Mouse (Mus musculus): ENCODE data around the gene Lmo2. TPM values are rescaled to one million over a fixed set of nuclear protein-coding genes. Genes with fewer than 3 reads are reported as not detected.

Lmo2 gene
- polyA plus RNA-seq (2015; fragmentation: Nextera tagmentation; extraction: Ambion mirVana): 19.8 and 20.0 TPM in 2 replicates

DNA sequence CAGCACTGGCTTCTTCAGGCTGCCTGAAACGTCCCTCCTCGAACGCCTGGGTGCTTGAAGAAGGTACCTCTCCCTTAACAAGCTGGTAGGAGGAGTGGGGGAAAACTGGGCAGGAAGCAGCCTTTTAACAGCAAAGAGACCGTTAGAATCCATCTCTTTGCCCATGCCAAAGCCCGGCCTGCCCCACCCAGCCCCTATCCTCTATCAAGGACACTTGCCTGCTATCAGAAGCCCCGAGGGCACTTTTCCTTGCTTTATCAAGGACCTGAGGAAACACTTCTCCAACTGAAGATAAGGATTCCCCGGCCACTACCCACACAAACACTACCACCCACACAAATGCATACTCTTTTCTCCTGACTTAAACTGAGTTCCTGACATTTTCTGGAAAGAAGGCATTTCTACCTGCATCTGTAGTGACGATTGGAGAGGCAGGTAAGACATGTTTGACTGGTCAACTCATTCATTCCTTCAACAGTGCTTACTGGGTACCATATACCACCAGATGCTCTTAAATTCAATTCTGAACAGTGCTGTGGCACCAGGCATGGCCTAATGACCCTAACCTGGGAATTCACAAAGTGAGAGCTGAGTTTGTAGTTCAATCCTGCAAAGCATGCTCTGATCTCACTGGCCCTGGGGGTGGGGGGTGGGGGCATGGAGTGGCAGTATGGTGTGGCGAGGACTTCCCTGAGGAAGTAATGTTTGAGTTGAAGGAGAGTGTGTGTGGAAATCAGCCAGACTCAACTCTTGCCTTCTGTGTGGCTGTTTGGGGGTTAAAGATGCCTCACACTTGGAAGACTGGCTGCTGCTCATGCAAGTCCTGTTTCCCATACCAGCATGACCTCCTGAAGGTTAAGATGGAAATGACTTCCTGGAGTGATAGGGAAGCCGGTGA, at the start of gene Lmo2:
Gene Lmo2, plus strand, starts transcription at position 338 of the 898 bp plus-strand sequence.
- H3K27me3 ChIP-seq (replicated peaks; ENCODE audit: control insufficient read depth, insufficient read depth, low read length): no peaks in the 10 kb centered on the region
- peaks cover 6% of the 10 kb centered on the region; the same call in 1 of the 2 replicates for H3K4me1 ChIP-seq (replicated peaks; ENCODE audit: control insufficient read depth, insufficient read depth, low read length)
- no peak within 1 kb of the TSS for H3K4me3 ChIP-seq (replicated peaks; ENCODE audit: low read length)
- no peaks in the 10 kb centered on the region for H3K9me3 ChIP-seq (ENCODE audit: control insufficient read depth, low read length)
- no peak for ATAC-seq
- H3K27ac ChIP-seq (ENCODE audit: low read length): no peak within 1 kb of the TSS
- no peak within 1 kb of the TSS for H3K9ac ChIP-seq (replicated peaks; ENCODE audit: low read depth, low read length)
- 80% methylated on average over 10 of the region's 10 CpGs for WGBS
- no peak within 1 kb of the TSS for H3K4me2 ChIP-seq (ENCODE audit: low read length)
- H3K36me3 ChIP-seq (ENCODE audit: control insufficient read depth, insufficient read depth): no peaks in the 10 kb centered on the region

DNA sequence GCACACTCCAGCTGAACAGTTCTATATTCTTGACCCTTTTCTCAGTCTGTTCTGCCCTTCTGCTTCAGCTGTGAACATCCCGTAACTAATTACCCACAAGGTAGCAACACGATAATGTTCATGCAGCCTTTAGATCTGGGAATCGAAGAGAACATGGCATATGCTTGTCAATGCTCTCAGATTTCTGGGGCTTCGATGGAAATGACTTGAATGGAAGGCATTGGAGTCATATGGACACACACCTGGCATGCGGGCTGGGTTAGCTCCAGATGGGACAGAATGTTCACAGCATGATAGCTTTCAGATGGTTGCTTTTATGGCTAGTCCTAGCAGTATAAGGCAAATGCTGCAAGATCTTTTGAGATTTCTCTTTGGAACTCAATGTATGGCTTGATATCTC, 47.2 kb upstream of the Lmo2 start:
- ATAC-seq: no peak
- Histone ChIP-seq H3K4me2 (ENCODE audit: low read length) (no peak overlapping the region), H3K4me3 (replicated peaks; ENCODE audit: low read length) (no peak overlapping the region), H3K9ac (replicated peaks; ENCODE audit: low read depth, low read length) (no peak overlapping the region), H3K9me3 (ENCODE audit: control insufficient read depth, low read length) (no peaks in the 10 kb centered on the region), H3K4me1 (replicated peaks; ENCODE audit: control insufficient read depth, insufficient read depth, low read length) (peaks cover 2% of the 10 kb centered on the region; the same call in 1 of the 2 replicates), H3K27ac (ENCODE audit: low read length) (no peak overlapping the region), H3K27me3 (replicated peaks; ENCODE audit: control insufficient read depth, insufficient read depth, low read length) (no peaks in the 10 kb centered on the region), H3K36me3 (ENCODE audit: control insufficient read depth, insufficient read depth) (no peaks in the 10 kb centered on the region)
- 81% methylated on average over 5 of the region's 5 CpGs for WGBS

DNA sequence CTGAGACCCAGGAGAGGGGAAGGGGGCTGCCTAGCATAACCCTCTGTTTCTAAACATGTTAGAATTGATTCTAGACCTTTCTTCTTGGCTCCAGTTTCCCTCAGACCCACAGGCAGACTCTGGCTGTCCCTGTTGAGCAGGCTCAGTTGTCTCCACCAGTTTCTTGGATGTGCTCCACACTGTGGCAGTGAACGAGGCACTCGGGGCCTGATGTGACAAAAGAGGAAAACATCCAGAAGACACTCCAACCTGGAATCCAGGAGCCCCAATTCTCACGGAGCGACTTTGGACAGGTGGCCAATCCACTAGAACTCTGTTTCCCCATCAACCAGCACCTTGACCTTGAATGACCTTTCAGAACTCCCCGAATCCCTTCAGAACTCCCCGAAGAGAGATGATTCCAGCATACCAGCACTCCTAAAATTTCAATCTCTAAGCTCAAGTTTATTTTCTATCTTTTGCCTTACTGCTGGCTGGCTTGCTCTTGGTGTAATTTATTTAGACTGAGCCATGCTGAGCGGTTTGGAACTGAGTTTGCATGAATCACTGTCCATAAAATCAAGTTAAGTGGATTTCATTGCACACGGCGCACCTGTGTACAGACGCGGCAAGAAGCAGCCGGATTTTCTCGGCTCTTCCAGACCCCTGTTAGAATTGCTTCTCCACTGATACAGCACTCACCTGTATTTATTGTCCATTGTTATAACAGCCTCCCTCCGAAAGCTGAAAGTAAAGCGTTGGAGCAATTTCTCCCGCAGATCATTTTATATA, 45.1 kb upstream of the Lmo2 start:
- H3K9me3 ChIP-seq (ENCODE audit: control insufficient read depth, low read length): no peaks in the 10 kb centered on the region

DNA sequence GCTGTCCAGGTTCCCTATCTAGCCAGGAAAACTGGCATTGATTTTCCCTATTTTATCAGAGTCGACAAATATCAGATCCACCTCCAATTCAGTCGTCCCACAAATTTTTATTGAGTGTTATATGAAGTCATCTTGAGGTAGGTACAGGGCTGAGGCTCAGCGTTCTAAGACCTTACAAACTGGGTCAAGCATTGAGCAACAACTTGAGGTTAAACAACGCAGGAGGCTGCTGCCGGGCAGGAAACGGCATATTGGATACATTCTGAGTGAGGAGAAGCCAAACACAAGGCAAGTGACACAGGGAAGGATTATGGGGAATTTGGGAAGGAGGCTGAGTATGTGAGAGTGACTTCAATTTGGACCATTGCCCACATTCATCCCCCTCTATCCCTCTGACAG, 44.5 kb upstream of the Lmo2 start:
- H3K4me2 ChIP-seq (ENCODE audit: low read length): no peak overlapping the region
- H3K9me3 ChIP-seq (ENCODE audit: control insufficient read depth, low read length): no peaks in the 10 kb centered on the region
- H3K36me3 ChIP-seq (ENCODE audit: control insufficient read depth, insufficient read depth): no peaks in the 10 kb centered on the region
- no peak overlapping the region for H3K27ac ChIP-seq (ENCODE audit: low read length)
- no peak overlapping the region for H3K4me3 ChIP-seq (replicated peaks; ENCODE audit: low read length)
- no peak overlapping the region for H3K9ac ChIP-seq (replicated peaks; ENCODE audit: low read depth, low read length)
- no peaks in the 10 kb centered on the region for H3K4me1 ChIP-seq (replicated peaks; ENCODE audit: control insufficient read depth, insufficient read depth, low read length)
- no peaks in the 10 kb centered on the region for H3K27me3 ChIP-seq (replicated peaks; ENCODE audit: control insufficient read depth, insufficient read depth, low read length)
- 80% methylated on average over 6 of the region's 6 CpGs for WGBS
- no peak for ATAC-seq

More for the DNA sequence above, 45.1 kb upstream of the Lmo2 start:
- Histone ChIP-seq H3K4me1 (replicated peaks; ENCODE audit: control insufficient read depth, insufficient read depth, low read length) (no peaks in the 10 kb centered on the region), H3K27me3 (replicated peaks; ENCODE audit: control insufficient read depth, insufficient read depth, low read length) (no peaks in the 10 kb centered on the region), H3K4me2 (ENCODE audit: low read length) (no peak overlapping the region), H3K36me3 (ENCODE audit: control insufficient read depth, insufficient read depth) (no peaks in the 10 kb centered on the region), H3K27ac (ENCODE audit: low read length) (no peak overlapping the region), H3K4me3 (replicated peaks; ENCODE audit: low read length) (no peak overlapping the region), H3K9ac (replicated peaks; ENCODE audit: low read depth, low read length) (no peak overlapping the region)
- no peak for ATAC-seq
- WGBS: 89% methylated on average over 16 of the region's 16 CpGs

DNA sequence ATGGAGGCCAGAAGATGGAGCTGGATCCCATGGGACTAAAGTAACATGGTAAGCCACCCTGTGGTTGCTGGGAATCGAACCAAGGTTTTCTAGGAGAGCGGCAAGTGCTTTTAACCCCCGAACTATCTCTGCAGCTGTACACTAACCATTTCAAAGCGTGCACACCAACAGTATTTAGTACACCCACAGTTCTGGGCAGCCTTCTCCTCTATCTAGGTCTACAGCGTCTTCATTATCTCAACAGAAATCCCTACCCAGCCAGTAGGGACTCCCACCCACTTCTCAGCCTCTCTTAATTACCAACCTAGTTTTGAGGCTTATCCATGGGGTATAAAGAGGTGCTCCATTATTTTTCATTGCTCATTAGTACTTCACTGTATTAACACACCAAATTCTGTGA, 41.7 kb upstream of the Lmo2 start:
- ATAC-seq: no peak
- no peaks in the 10 kb centered on the region for H3K4me1 ChIP-seq (replicated peaks; ENCODE audit: control insufficient read depth, insufficient read depth, low read length)
- H3K4me3 ChIP-seq (replicated peaks; ENCODE audit: low read length): no peak overlapping the region
- H3K9ac ChIP-seq (replicated peaks; ENCODE audit: low read depth, low read length): no peak overlapping the region
- H3K27ac ChIP-seq (ENCODE audit: low read length): no peak overlapping the region
- H3K36me3 ChIP-seq (ENCODE audit: control insufficient read depth, insufficient read depth): no peaks in the 10 kb centered on the region
- H3K9me3 ChIP-seq (ENCODE audit: control insufficient read depth, low read length): no peaks in the 10 kb centered on the region
- H3K4me2 ChIP-seq (ENCODE audit: low read length): no peak overlapping the region
- H3K27me3 ChIP-seq (replicated peaks; ENCODE audit: control insufficient read depth, insufficient read depth, low read length): no peaks in the 10 kb centered on the region
- 89% methylated on average over 5 of the region's 5 CpGs for WGBS

DNA sequence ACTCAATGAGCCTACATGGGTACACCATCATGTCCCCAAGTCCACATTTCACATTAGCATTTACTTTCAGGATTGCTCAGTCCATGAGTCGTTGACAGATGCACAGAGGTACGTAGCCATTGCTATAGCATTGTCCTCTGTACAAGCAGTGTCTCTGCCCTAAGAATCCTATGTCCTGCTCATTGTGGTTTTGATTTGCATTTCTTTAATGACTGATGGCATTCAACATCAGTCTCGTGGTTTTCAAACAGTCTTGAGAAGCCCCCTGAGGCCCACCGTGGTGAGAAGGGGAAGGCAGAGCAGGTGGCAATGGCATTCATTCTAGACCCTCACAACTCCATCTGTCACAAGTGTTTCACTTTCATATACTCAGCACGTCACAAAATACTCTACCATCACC, 40.4 kb upstream of the Lmo2 start:
- Histone ChIP-seq H3K27me3 (replicated peaks; ENCODE audit: control insufficient read depth, insufficient read depth, low read length) (no peaks in the 10 kb centered on the region), H3K27ac (ENCODE audit: low read length) (no peak overlapping the region), H3K36me3 (ENCODE audit: control insufficient read depth, insufficient read depth) (no peaks in the 10 kb centered on the region), H3K9me3 (ENCODE audit: control insufficient read depth, low read length) (no peaks in the 10 kb centered on the region), H3K4me3 (replicated peaks; ENCODE audit: low read length) (no peak overlapping the region), H3K4me2 (ENCODE audit: low read length) (no peak overlapping the region), H3K9ac (replicated peaks; ENCODE audit: low read depth, low read length) (no peak overlapping the region), H3K4me1 (replicated peaks; ENCODE audit: control insufficient read depth, insufficient read depth, low read length) (no peaks in the 10 kb centered on the region)
- 76% methylated on average over 5 of the region's 5 CpGs for WGBS
- no peak for ATAC-seq

DNA sequence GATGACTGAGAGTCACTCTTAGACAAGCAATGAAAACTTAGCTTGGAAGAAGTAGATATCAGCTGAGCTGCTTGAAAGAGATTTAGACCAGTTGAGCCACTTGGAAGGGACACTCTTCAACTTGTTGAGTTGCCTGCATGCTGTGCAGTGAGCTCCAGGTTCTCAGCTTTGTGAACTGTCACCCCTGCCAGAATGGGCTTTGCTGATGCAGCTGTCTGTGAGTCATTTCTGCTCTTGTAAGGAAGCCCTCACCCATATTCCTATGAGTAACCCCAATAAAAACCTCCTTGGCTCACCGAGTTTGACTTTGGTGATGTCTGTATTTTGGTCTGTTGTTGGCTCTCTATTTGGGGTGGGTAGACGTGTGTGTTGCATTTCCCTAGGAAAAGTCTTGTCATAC, 39.4 kb upstream of the Lmo2 start:
- H3K27me3 ChIP-seq (replicated peaks; ENCODE audit: control insufficient read depth, insufficient read depth, low read length): no peaks in the 10 kb centered on the region
- no peak overlapping the region for H3K27ac ChIP-seq (ENCODE audit: low read length)
- no peaks in the 10 kb centered on the region for H3K36me3 ChIP-seq (ENCODE audit: control insufficient read depth, insufficient read depth)
- WGBS: 94% methylated on average over 2 of the region's 2 CpGs
- no peak overlapping the region for H3K4me2 ChIP-seq (ENCODE audit: low read length)
- no peaks in the 10 kb centered on the region for H3K9me3 ChIP-seq (ENCODE audit: control insufficient read depth, low read length)
- H3K9ac ChIP-seq (replicated peaks; ENCODE audit: low read depth, low read length): no peak overlapping the region
- no peak overlapping the region for H3K4me3 ChIP-seq (replicated peaks; ENCODE audit: low read length)
- H3K4me1 ChIP-seq (replicated peaks; ENCODE audit: control insufficient read depth, insufficient read depth, low read length): no peaks in the 10 kb centered on the region
- ATAC-seq: no peak

DNA sequence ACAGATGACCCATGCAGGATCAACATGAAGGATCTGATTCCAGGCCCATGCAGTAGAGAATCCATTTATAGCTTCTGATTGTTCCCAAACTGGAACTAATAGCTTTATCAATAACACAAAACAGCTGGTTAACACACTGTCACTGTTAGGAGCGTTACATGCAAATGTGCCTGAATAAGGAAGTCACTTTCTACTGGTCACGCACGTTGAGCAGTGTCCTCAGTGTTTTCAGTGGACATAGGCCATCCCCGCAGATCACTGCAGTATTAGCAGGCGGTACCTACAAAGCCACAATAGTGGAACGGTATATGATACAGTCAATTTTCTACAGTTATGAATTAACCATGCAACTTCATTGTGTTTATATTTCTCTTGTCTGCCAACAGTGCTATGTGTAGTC, 38.3 kb upstream of the Lmo2 start:
- Histone ChIP-seq H3K27me3 (replicated peaks; ENCODE audit: control insufficient read depth, insufficient read depth, low read length) (no peaks in the 10 kb centered on the region), H3K4me2 (ENCODE audit: low read length) (no peak overlapping the region), H3K9me3 (ENCODE audit: control insufficient read depth, low read length) (no peaks in the 10 kb centered on the region), H3K4me3 (replicated peaks; ENCODE audit: low read length) (no peak overlapping the region), H3K4me1 (replicated peaks; ENCODE audit: control insufficient read depth, insufficient read depth, low read length) (no peaks in the 10 kb centered on the region), H3K9ac (replicated peaks; ENCODE audit: low read depth, low read length) (no peak overlapping the region), H3K27ac (ENCODE audit: low read length) (no peak overlapping the region), H3K36me3 (ENCODE audit: control insufficient read depth, insufficient read depth) (no peaks in the 10 kb centered on the region)
- ATAC-seq: no peak
- 92% methylated on average over 6 of the region's 6 CpGs for WGBS

DNA sequence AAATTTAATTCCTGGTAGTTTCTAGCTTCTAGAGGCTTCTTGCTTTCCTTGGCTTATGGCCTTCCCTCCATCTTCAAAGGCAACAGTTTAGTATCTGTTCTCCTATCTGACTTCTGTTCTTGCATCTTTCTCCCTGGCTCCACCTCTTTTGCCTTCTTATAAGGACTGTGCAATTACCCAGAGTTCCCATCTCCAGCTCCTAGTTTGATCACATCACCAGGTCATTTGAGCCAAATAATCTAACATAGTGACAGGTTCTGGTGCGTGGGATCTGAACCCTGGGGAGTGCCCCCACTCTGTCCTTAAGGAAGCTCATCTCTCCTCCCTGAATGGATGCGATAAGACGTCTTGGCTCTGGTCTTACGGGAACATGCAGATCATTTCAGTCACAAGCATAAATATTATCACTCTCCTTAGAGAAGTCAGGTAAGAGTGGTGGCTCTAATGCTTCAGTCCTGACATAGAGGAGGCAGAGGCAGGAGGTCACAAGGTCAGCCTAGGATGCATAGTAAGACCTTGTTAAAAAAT, 31.1 kb upstream of the Lmo2 start:
- no peak for ATAC-seq
- 93% methylated on average over 4 of the region's 4 CpGs for WGBS
- H3K4me2 ChIP-seq (ENCODE audit: low read length): no peak overlapping the region

More for the DNA sequence above, 31.1 kb upstream of the Lmo2 start:
- H3K9ac ChIP-seq (replicated peaks; ENCODE audit: low read depth, low read length): no peak overlapping the region
- H3K27ac ChIP-seq (ENCODE audit: low read length): no peak overlapping the region
- no peaks in the 10 kb centered on the region for H3K36me3 ChIP-seq (ENCODE audit: control insufficient read depth, insufficient read depth)
- H3K9me3 ChIP-seq (ENCODE audit: control insufficient read depth, low read length): no peaks in the 10 kb centered on the region
- no peaks in the 10 kb centered on the region for H3K27me3 ChIP-seq (replicated peaks; ENCODE audit: control insufficient read depth, insufficient read depth, low read length)
- peaks cover 13% of the 10 kb centered on the region for H3K4me1 ChIP-seq (replicated peaks; ENCODE audit: control insufficient read depth, insufficient read depth, low read length)
- H3K4me3 ChIP-seq (replicated peaks; ENCODE audit: low read length): no peak overlapping the region
